Mouse (Mus musculus): ENCODE measurements at regions not wholly inside any gene's neighbourhood (a gene's known extent, or its start where the extent isn't known, plus 50 kb on each side); places are given as distances from the start of the nearest gene placed in this dataset.

GRCm38 (mm10) chr9:52748366-52748765 is 68.8 kb upstream of the AI593442 start:
- peaks cover 7% of the 10 kb centered on the region; the same call in 1 of the 2 replicates for H3K4me1 ChIP-seq (ENCODE audit: control insufficient read depth, insufficient read depth, low read length)
- H3K27ac ChIP-seq (ENCODE audit: insufficient read depth, low read length), result peak overlapping the region; percentile 5
- H3K4me3 ChIP-seq (ENCODE audit: insufficient read depth, low read length), result no peak overlapping the region
- TF ChIP-seq CTCF (IDR thresholded peaks at IDR 0.05; ENCODE audit: extremely low read depth, insufficient read depth, low read length), result no peak
- 0 out of 2 replicates have a peak, but pooled peaks have one; percentile 26 for TF ChIP-seq POLR2A (IDR thresholded peaks at IDR 0.05; ENCODE audit: extremely low read depth, insufficient read depth, low read length)

DNA sequence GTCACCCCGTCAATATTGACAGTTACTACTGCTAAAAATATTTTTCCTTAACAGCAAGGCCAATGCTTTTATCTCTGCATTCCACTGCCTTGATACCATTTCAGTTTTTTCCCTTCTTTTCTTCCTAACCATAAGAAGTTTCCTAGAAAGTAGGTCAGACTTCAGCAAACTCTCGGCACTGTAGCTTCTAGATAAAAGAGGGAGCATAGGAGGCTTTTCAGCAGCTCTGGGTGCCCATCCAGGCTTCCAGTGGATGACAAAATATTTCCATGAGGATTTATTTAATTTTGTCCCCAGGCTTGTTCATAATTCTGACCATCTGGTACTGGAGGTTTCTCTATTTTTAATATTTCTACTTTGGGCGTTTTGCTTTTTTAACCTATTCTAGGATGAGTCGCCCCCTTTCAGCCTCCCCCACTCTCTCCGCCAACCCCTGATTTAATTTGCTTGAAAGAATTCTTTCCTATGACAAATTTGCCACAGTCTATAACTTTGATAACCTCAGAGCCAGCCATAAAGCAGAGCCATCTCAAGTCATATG is 59.0 kb upstream of the AI593442 start:
- TF ChIP-seq CTCF (IDR thresholded peaks at IDR 0.05; ENCODE audit: extremely low read depth, insufficient read depth, low read length) (no peak), POLR2A (IDR thresholded peaks at IDR 0.05; ENCODE audit: extremely low read depth, insufficient read depth, low read length) (no peak)
- Histone ChIP-seq H3K4me1 (ENCODE audit: control insufficient read depth, insufficient read depth, low read length) (peaks cover 1% of the 10 kb centered on the region; the same call in 1 of the 2 replicates), H3K27ac (ENCODE audit: insufficient read depth, low read length) (no peak overlapping the region), H3K4me3 (ENCODE audit: insufficient read depth, low read length) (no peak overlapping the region)
